Mouse (Mus musculus) megakaryocyte-erythroid progenitor cell, adult 5-6 weeks (primary cell): ENCODE results near the gene Arhgap17. TPM values are rescaled to one million over a fixed set of nuclear protein-coding genes. Genes with fewer than 3 reads are reported as not detected.

ENCODE experiments used
- ATAC-seq: replicated peaks from 2 replicates; pipeline ENCODE4 v1.8.0; 2016; ENCODE audit warnings: mild to moderate bottlenecking, inconsistent platforms; ENCODE audit not compliant: severe bottlenecking, poor library complexity, low FRiP score, low TSS enrichment
- total RNA-seq, 2 experiments: library from RNA; stranded (forward) in 1 of 2; stranded (reverse) in 1 of 2; fragments of 200-1000, 215-1000 nt in 1 of 2; fragments of >200 nt in 1 of 2; fragmentation: Nextera tagmentation in 1 of 2; gene quantifications; 2 replicates each; pipeline ENCODE4 v1.2.3; 2014 to 2017

Arhgap17 gene
- total RNA-seq, 2 experiments from 2014 or later = 16.5 to 30.5 TPM

DNA sequence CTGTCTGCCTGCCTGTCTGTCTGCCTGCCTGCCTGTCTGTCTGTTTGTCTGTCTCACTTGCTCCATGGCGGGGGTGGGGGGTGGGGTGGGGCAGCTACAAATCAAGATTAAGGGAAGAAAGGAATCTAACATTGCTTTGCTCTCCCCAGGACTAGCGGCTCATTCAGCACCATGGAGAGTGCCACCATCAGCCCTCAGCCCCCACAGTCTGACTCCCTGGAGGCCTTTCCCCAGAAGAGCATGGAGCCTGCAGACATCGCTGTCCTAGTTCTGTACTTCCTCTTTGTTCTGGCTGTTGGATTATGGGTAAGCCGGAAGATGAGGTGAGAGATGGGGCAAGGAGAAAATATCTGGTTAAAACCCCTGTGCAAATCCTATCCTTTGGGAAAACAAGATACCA, 134.3 kb downstream of the Arhgap17 start:
- peak; percentile 84 for ATAC-seq

Other genes starting within 250 kb of the Arhgap17 start
- gene Tnrc6a, start 246.0 kb downstream of the Arhgap17 start, total RNA-seq (2014; fragmentation: Nextera tagmentation) = 37.3 and 71.3 TPM in 2 replicates
- 49.4 and 59.2 TPM in 2 replicates for gene Tnrc6a, start 246.0 kb downstream of the Arhgap17 start, total RNA-seq (2017)
- gene Slc5a11, start 155.1 kb downstream of the Arhgap17 start, total RNA-seq (2014; fragmentation: Nextera tagmentation) = not detected in 2 replicates
- not detected in 2 replicates for gene Slc5a11, start 155.1 kb downstream of the Arhgap17 start, total RNA-seq (2017)
- 36.2 and 57.0 TPM in 2 replicates for gene Lcmt1, start 131 bp downstream of the Arhgap17 start, total RNA-seq (2014; fragmentation: Nextera tagmentation)
- gene Lcmt1, start 131 bp downstream of the Arhgap17 start, total RNA-seq (2017) = 42.8 and 43.3 TPM in 2 replicates
- not detected in 2 replicates for gene Aqp8, start 92.4 kb upstream of the Arhgap17 start, total RNA-seq (2014; fragmentation: Nextera tagmentation)
- not detected in 2 replicates for gene Aqp8, start 92.4 kb upstream of the Arhgap17 start, total RNA-seq (2017)
- not detected in 2 replicates for gene Zkscan2, start 130.5 kb upstream of the Arhgap17 start, total RNA-seq (2014; fragmentation: Nextera tagmentation)
- gene Zkscan2, start 130.5 kb upstream of the Arhgap17 start, total RNA-seq (2017) = not detected in 2 replicates